Mouse (Mus musculus): ENCODE measurements at regions not wholly inside any gene's neighbourhood (a gene's known extent, or its start where the extent isn't known, plus 50 kb on each side); places are given as distances from the start of the nearest gene placed in this dataset.

DNA sequence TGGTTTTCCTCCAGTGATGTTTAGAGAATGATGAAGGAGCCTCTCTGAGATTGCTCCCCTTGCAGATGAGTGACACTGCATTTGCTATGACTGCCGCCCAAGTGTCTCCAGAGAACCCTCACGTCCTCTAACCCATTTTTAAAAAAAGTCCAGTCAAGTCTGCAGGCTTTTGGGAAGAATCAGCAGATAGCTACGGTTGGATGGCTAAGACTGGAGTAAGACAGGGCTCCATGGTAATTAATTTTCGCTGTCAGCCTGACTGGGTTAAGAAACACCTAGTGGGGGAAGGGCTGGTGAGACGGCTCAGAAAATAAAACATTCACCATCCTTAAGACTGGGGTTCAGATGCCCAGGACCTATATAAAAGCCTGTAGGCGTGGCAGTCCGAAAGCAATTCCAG, 85.9 kb upstream of the Dlg1 start:
- TF ChIP-seq POLR2A (IDR thresholded peaks at IDR 0.05; ENCODE audit: insufficient read depth, low read length), result no peak
- no peak for TF ChIP-seq CTCF (IDR thresholded peaks at IDR 0.05; ENCODE audit: low read depth, low read length)
- no peak for TF ChIP-seq EP300 (IDR thresholded peaks at IDR 0.05; ENCODE audit: insufficient read depth, low read depth, low read length)

Measured in ES-Bruce4 (cell line).